Mouse (Mus musculus): ENCODE data around the gene Dvl2. TPM values are rescaled to one million over a fixed set of nuclear protein-coding genes. Genes with fewer than 3 reads are reported as not detected.

The Dvl2 gene
- polyA plus RNA-seq, 1 experiment from 2014 or later = 31.0 TPM

MicroRNAs within 50 kb of the gene (microRNA counts, 519-probe panel; counts per million panel counts)
- microRNA mmu-miR-324-3p (not detected), microRNA mmu-miR-324-5p (2,761 counts per million, percentile 60 among the panel's probes with 10 or more counts)

Small RNA genes lying within 50 kb of the gene (microRNA-seq; reads per million reads assigned to microRNA genes)
- gene Gm44349 (not detected), gene Mir324 (3,734 reads per million, percentile 89 among the genes with 10 or more reads in this experiment)

Other genes starting within 250 kb of the Dvl2 start
- 15.9 and 17.4 TPM in 2 replicates for gene Polr2a, start 242.0 kb upstream of the Dvl2 start, polyA plus RNA-seq (2015; fragmentation: Nextera tagmentation; extraction: Ambion mirVana)
- 0.17 and 0.26 TPM in 2 replicates for gene Slc35g3, start 238.6 kb upstream of the Dvl2 start, polyA plus RNA-seq (2015; fragmentation: Nextera tagmentation; extraction: Ambion mirVana)
- 4.1 and 4.3 TPM in 2 replicates for gene Zbtb4, start 234.7 kb upstream of the Dvl2 start, polyA plus RNA-seq (2015; fragmentation: Nextera tagmentation; extraction: Ambion mirVana)
- 0.98 and 1.2 TPM in 2 replicates for gene Chrnb1, start 204.7 kb upstream of the Dvl2 start, polyA plus RNA-seq (2015; fragmentation: Nextera tagmentation; extraction: Ambion mirVana)
- 3.7 and 4.5 TPM in 2 replicates for gene Fgf11, start 198.7 kb upstream of the Dvl2 start, polyA plus RNA-seq (2015; fragmentation: Nextera tagmentation; extraction: Ambion mirVana)
- gene Tmem102, start 195.0 kb upstream of the Dvl2 start, polyA plus RNA-seq (2015; fragmentation: Nextera tagmentation; extraction: Ambion mirVana) = 0.74 and 0.86 TPM in 2 replicates
- gene Gm39566, start 185.3 kb upstream of the Dvl2 start, polyA plus RNA-seq (2015; fragmentation: Nextera tagmentation; extraction: Ambion mirVana) = not detected in 2 replicates
- gene Spem2, start 182.1 kb upstream of the Dvl2 start, polyA plus RNA-seq (2015; fragmentation: Nextera tagmentation; extraction: Ambion mirVana) = not detected in 2 replicates
- gene Spem1, start 178.4 kb upstream of the Dvl2 start, polyA plus RNA-seq (2015; fragmentation: Nextera tagmentation; extraction: Ambion mirVana) = 0.55 and 0.65 TPM in 2 replicates
- 24.0 and 24.2 TPM in 2 replicates for gene Nlgn2, start 162.8 kb upstream of the Dvl2 start, polyA plus RNA-seq (2015; fragmentation: Nextera tagmentation; extraction: Ambion mirVana)
- gene Tmem256, start 162.1 kb upstream of the Dvl2 start, polyA plus RNA-seq (2015; fragmentation: Nextera tagmentation; extraction: Ambion mirVana) = 318 and 320 TPM in 2 replicates
- 52.3 and 53.5 TPM in 2 replicates for gene Plscr3, start 154.2 kb upstream of the Dvl2 start, polyA plus RNA-seq (2015; fragmentation: Nextera tagmentation; extraction: Ambion mirVana)
- 0.10 and 0.28 TPM in 2 replicates for gene Tnk1, start 141.9 kb upstream of the Dvl2 start, polyA plus RNA-seq (2015; fragmentation: Nextera tagmentation; extraction: Ambion mirVana)
- gene Tmem95, start 122.6 kb upstream of the Dvl2 start, polyA plus RNA-seq (2015; fragmentation: Nextera tagmentation; extraction: Ambion mirVana) = not detected in 2 replicates
- 1.7 and 1.9 TPM in 2 replicates for gene Kctd11, start 119.2 kb upstream of the Dvl2 start, polyA plus RNA-seq (2015; fragmentation: Nextera tagmentation; extraction: Ambion mirVana)
- 0.46 and 0.52 TPM in 2 replicates for gene Acap1, start 105.1 kb upstream of the Dvl2 start, polyA plus RNA-seq (2015; fragmentation: Nextera tagmentation; extraction: Ambion mirVana)
- gene 2810408A11Rik, start 99.6 kb upstream of the Dvl2 start, polyA plus RNA-seq (2015; fragmentation: Nextera tagmentation; extraction: Ambion mirVana) = 11.1 and 11.8 TPM in 2 replicates
- gene Neurl4, start 99.5 kb upstream of the Dvl2 start, polyA plus RNA-seq (2015; fragmentation: Nextera tagmentation; extraction: Ambion mirVana) = 23.2 and 24.2 TPM in 2 replicates
- 77.6 and 86.6 TPM in 2 replicates for gene Gps2, start 86.7 kb upstream of the Dvl2 start, polyA plus RNA-seq (2015; fragmentation: Nextera tagmentation; extraction: Ambion mirVana)
- gene Eif5a, start 78.6 kb upstream of the Dvl2 start, polyA plus RNA-seq (2015; fragmentation: Nextera tagmentation; extraction: Ambion mirVana) = 1,022 and 1,040 TPM in 2 replicates
- 5.6 and 6.4 TPM in 2 replicates for gene Ybx2, start 64.8 kb upstream of the Dvl2 start, polyA plus RNA-seq (2015; fragmentation: Nextera tagmentation; extraction: Ambion mirVana)
- 3.3 TPM in 2 replicates for gene Slc2a4, start 52.4 kb upstream of the Dvl2 start, polyA plus RNA-seq (2015; fragmentation: Nextera tagmentation; extraction: Ambion mirVana)
- 0.58 and 0.59 TPM in 2 replicates for gene Cldn7, start 35.8 kb upstream of the Dvl2 start, polyA plus RNA-seq (2015; fragmentation: Nextera tagmentation; extraction: Ambion mirVana)
- 22.5 and 25.4 TPM in 2 replicates for gene Ctdnep1, start 19.4 kb upstream of the Dvl2 start, polyA plus RNA-seq (2015; fragmentation: Nextera tagmentation; extraction: Ambion mirVana)
- gene Elp5, start 18.1 kb upstream of the Dvl2 start, polyA plus RNA-seq (2015; fragmentation: Nextera tagmentation; extraction: Ambion mirVana) = 162 and 177 TPM in 2 replicates
- 495 and 507 TPM in 2 replicates for gene Gabarap, start 9.5 kb upstream of the Dvl2 start, polyA plus RNA-seq (2015; fragmentation: Nextera tagmentation; extraction: Ambion mirVana)
- 57.1 and 58.8 TPM in 2 replicates for gene Phf23, start 4.8 kb upstream of the Dvl2 start, polyA plus RNA-seq (2015; fragmentation: Nextera tagmentation; extraction: Ambion mirVana)
- 57.2 and 57.6 TPM in 2 replicates for gene Acadvl, start 14.8 kb downstream of the Dvl2 start, polyA plus RNA-seq (2015; fragmentation: Nextera tagmentation; extraction: Ambion mirVana)
- gene Dlg4, start 16.3 kb downstream of the Dvl2 start, polyA plus RNA-seq (2015; fragmentation: Nextera tagmentation; extraction: Ambion mirVana) = 27.8 and 30.4 TPM in 2 replicates
- gene Asgr1, start 53.5 kb downstream of the Dvl2 start, polyA plus RNA-seq (2015; fragmentation: Nextera tagmentation; extraction: Ambion mirVana) = 3.7 and 3.8 TPM in 2 replicates
- not detected in 2 replicates for gene Asgr2, start 92.0 kb downstream of the Dvl2 start, polyA plus RNA-seq (2015; fragmentation: Nextera tagmentation; extraction: Ambion mirVana)
- 1.2 and 1.5 TPM in 2 replicates for gene Mgl2, start 129.7 kb downstream of the Dvl2 start, polyA plus RNA-seq (2015; fragmentation: Nextera tagmentation; extraction: Ambion mirVana)
- gene Clec10a, start 155.6 kb downstream of the Dvl2 start, polyA plus RNA-seq (2015; fragmentation: Nextera tagmentation; extraction: Ambion mirVana) = 0.89 and 2.1 TPM in 2 replicates
- gene Slc16a11, start 212.2 kb downstream of the Dvl2 start, polyA plus RNA-seq (2015; fragmentation: Nextera tagmentation; extraction: Ambion mirVana) = 6.4 and 8.6 TPM in 2 replicates
- 14.2 and 15.0 TPM in 2 replicates for gene Slc16a13, start 220.5 kb downstream of the Dvl2 start, polyA plus RNA-seq (2015; fragmentation: Nextera tagmentation; extraction: Ambion mirVana)
- gene Bcl6b, start 229.2 kb downstream of the Dvl2 start, polyA plus RNA-seq (2015; fragmentation: Nextera tagmentation; extraction: Ambion mirVana) = 5.3 and 5.6 TPM in 2 replicates
- gene 0610010K14Rik, start 237.3 kb downstream of the Dvl2 start, polyA plus RNA-seq (2015; fragmentation: Nextera tagmentation; extraction: Ambion mirVana) = 173 TPM in 2 replicates
- 13.0 and 14.1 TPM in 2 replicates for gene Gm21988, start 239.2 kb downstream of the Dvl2 start, polyA plus RNA-seq (2015; fragmentation: Nextera tagmentation; extraction: Ambion mirVana)
- gene Rnasek, start 239.2 kb downstream of the Dvl2 start, polyA plus RNA-seq (2015; fragmentation: Nextera tagmentation; extraction: Ambion mirVana) = 351 and 366 TPM in 2 replicates

All from midbrain, embryonic 15.5 days (tissue).